ENCODE assay signal across 13 mouse cellular contexts in genomic region chr13:41644591-41645482, GRCm38 (mm10). TPM values are rescaled to one million over a fixed set of nuclear protein-coding genes. Genes with fewer than 3 reads are reported as not detected.
A peak's percentile ranks its signal among the peaks of the same experiment; 100 is the strongest.
DNase-seq lines count a peak whose midpoint lies in the region; ATAC-seq and TF ChIP-seq lines count a peak whose summit lies in the region.
"Had no signal": no experiment of that assay in that cellular context is flagged by ENCODE, and none has a peak within 500 bp of the region (broad histone marks: within the 10 kb centered on the region; RNA-seq: fewer than 3 reads in every experiment).

No protein-coding gene starts in this region.

- intact Hi-C loops in heart, postnatal 25 days (cut with DNase I), result loop anchor here (5.0 to 10.0 kb wide), 2 partner anchors 410 to 657 kb away; partner anchors contain the start of genes Edn1 and Hivep1

- TF ChIP-seq CTCF in kidney, postnatal 0 days (IDR thresholded peaks at IDR 0.05; ENCODE audit: low read depth), result no peak

- H3K4me2 ChIP-seq in heart, embryonic 12.5 days, result no peak overlapping the region
- H3K4me2 ChIP-seq in kidney, postnatal 0 days (ENCODE audit: low read length), result no peak overlapping the region
- no peak overlapping the region for H3K4me2 ChIP-seq in midbrain, embryonic 12.5 days (replicated peaks)
- no peak overlapping the region for H3K4me2 ChIP-seq in midbrain, embryonic 15.5 days
- H3K4me2 ChIP-seq in stomach, embryonic 16.5 days (ENCODE audit: low read depth, low read length), result no peak overlapping the region

- WGBS in heart, embryonic 12.5 days, result 56% methylated on average over 10 of the region's 10 CpGs
- WGBS in kidney, postnatal 0 days, result 47% methylated on average over 10 of the region's 10 CpGs
- 59% methylated on average over 10 of the region's 10 CpGs for WGBS in midbrain, embryonic 12.5 days
- WGBS in midbrain, embryonic 15.5 days, result 52% methylated on average over 10 of the region's 10 CpGs
- WGBS in stomach, embryonic 16.5 days, result 42% methylated on average over 10 of the region's 10 CpGs

- no peaks in the 10 kb centered on the region for H3K9me3 ChIP-seq in heart, embryonic 12.5 days (replicated peaks)
- no peaks in the 10 kb centered on the region for H3K9me3 ChIP-seq in kidney, postnatal 0 days (replicated peaks; ENCODE audit: low read length)
- no peaks in the 10 kb centered on the region for H3K9me3 ChIP-seq in midbrain, embryonic 12.5 days
- H3K9me3 ChIP-seq in midbrain, embryonic 15.5 days, result no peaks in the 10 kb centered on the region
- H3K9me3 ChIP-seq in stomach, embryonic 16.5 days (replicated peaks; ENCODE audit: control insufficient read depth, low read length), result no peaks in the 10 kb centered on the region

- no peak for ATAC-seq in heart, embryonic 12.5 days (ENCODE audit: insufficient number of reproducible peaks, low FRiP score)
- ATAC-seq in kidney, postnatal 0 days (replicated peaks; ENCODE audit: low FRiP score, low read depth), result no peak
- ATAC-seq in midbrain, embryonic 12.5 days (ENCODE audit: low FRiP score, low read depth), result no peak
- ATAC-seq in midbrain, embryonic 15.5 days (replicated peaks), result no peak
- peak; percentile 80 for ATAC-seq in stomach, embryonic 16.5 days (ENCODE audit: insufficient read depth, low FRiP score)

- H3K36me3 ChIP-seq in heart, embryonic 12.5 days, result no peaks in the 10 kb centered on the region
- H3K36me3 ChIP-seq in kidney, postnatal 0 days (ENCODE audit: insufficient read depth, low read length), result no peaks in the 10 kb centered on the region
- H3K36me3 ChIP-seq in midbrain, embryonic 12.5 days, result no peaks in the 10 kb centered on the region
- H3K36me3 ChIP-seq in midbrain, embryonic 15.5 days (replicated peaks), result no peaks in the 10 kb centered on the region
- no peaks in the 10 kb centered on the region for H3K36me3 ChIP-seq in stomach, embryonic 16.5 days (ENCODE audit: control insufficient read depth, insufficient read depth, low read length)

- no peak for DNase-seq in heart, postnatal 25 days (ENCODE audit: low spot score)
- DNase-seq in kidney, postnatal 0 days (ENCODE audit: low spot score), result peak; percentile 28
- DNase-seq in kidney, postnatal 25 days, result no peak
- no peak for DNase-seq in yolk sac, embryonic 10.5 days (ENCODE audit: low spot score)
- DNase-seq: adrenal gland, postnatal 14 days; cerebellum, postnatal 10 days; liver; right cerebral cortex, postnatal 25 days had no signal

- no peaks in the 10 kb centered on the region for H3K27me3 ChIP-seq in heart, embryonic 12.5 days (replicated peaks)
- no peaks in the 10 kb centered on the region for H3K27me3 ChIP-seq in kidney, postnatal 0 days (ENCODE audit: insufficient read depth, low read length)
- no peaks in the 10 kb centered on the region for H3K27me3 ChIP-seq in midbrain, embryonic 12.5 days
- no peaks in the 10 kb centered on the region for H3K27me3 ChIP-seq in midbrain, embryonic 15.5 days (replicated peaks)
- no peaks in the 10 kb centered on the region for H3K27me3 ChIP-seq in stomach, embryonic 16.5 days (ENCODE audit: control insufficient read depth, insufficient read depth, low read length)

- peaks cover 42% of the 10 kb centered on the region for H3K4me1 ChIP-seq in heart, embryonic 12.5 days (replicated peaks)
- peaks cover 11% of the 10 kb centered on the region for H3K4me1 ChIP-seq in kidney, postnatal 0 days (replicated peaks; ENCODE audit: insufficient read depth, low read length)
- peaks cover 17% of the 10 kb centered on the region for H3K4me1 ChIP-seq in midbrain, embryonic 12.5 days
- H3K4me1 ChIP-seq in midbrain, embryonic 15.5 days, result 0 out of 2 replicates have a peak, but pooled peaks cover 3% of the 10 kb centered on the region
- H3K4me1 ChIP-seq in stomach, embryonic 16.5 days (ENCODE audit: control insufficient read depth, insufficient read depth, low read length), result peaks cover 13% of the 10 kb centered on the region; the same call in 1 of the 2 replicates

- H3K4me3 ChIP-seq in heart, embryonic 12.5 days, result no peak overlapping the region
- H3K4me3 ChIP-seq in kidney, postnatal 0 days (replicated peaks; ENCODE audit: low read depth, low read length), result no peak overlapping the region
- no peak overlapping the region for H3K4me3 ChIP-seq in midbrain, embryonic 12.5 days
- H3K4me3 ChIP-seq in midbrain, embryonic 15.5 days, result no peak overlapping the region
- H3K4me3 ChIP-seq in stomach, embryonic 16.5 days (replicated peaks; ENCODE audit: low read length), result no peak overlapping the region
- H3K4me3 ChIP-seq: myocyte had no signal

- H3K27ac ChIP-seq in heart, embryonic 12.5 days (ENCODE audit: poor library complexity, severe bottlenecking), result peak overlapping the region; percentile 99
- H3K27ac ChIP-seq in kidney, postnatal 0 days, result peak overlapping the region; percentile 75; the same call in 1 of the 2 replicates
- peak overlapping the region; percentile 0; the same call in 1 of the 2 replicates for H3K27ac ChIP-seq in midbrain, embryonic 12.5 days (replicated peaks)
- H3K27ac ChIP-seq in midbrain, embryonic 15.5 days, result no peak overlapping the region
- peak overlapping the region; percentile 67 for H3K27ac ChIP-seq in stomach, embryonic 16.5 days (ENCODE audit: low read length)

- no peak overlapping the region for H3K9ac ChIP-seq in heart, embryonic 12.5 days
- no peak overlapping the region for H3K9ac ChIP-seq in kidney, postnatal 0 days (ENCODE audit: low read depth, low read length)
- no peak overlapping the region for H3K9ac ChIP-seq in midbrain, embryonic 12.5 days (replicated peaks)
- H3K9ac ChIP-seq in midbrain, embryonic 15.5 days, result no peak overlapping the region
- no peak overlapping the region for H3K9ac ChIP-seq in stomach, embryonic 16.5 days (ENCODE audit: low read length)

RNA-seq across cellular contexts. Expression of gene Tmem170b, which starts 39.1 kb away (rescaled TPM):
- 17.8 and 18.2 TPM in 2 replicates for polyA plus RNA-seq in heart, embryonic 12.5 days (2016; fragmentation: Nextera tagmentation; extraction: Ambion mirVana)
- total RNA-seq in heart, postnatal 25 days (2021), result 10 to 100 TPM; 20.4 to 21.5 TPM
- polyA plus RNA-seq in kidney, postnatal 0 days (2015; fragmentation: Nextera tagmentation; extraction: Ambion mirVana), result 6.8 and 7.0 TPM in 2 replicates
- polyA plus RNA-seq in midbrain, embryonic 12.5 days (2016; fragmentation: Nextera tagmentation; extraction: Ambion mirVana), result 26.6 and 29.4 TPM in 2 replicates
- 48.7 and 51.5 TPM in 2 replicates for polyA plus RNA-seq in midbrain, embryonic 15.5 days (2015; fragmentation: Nextera tagmentation; extraction: Ambion mirVana)
- 9.4 and 10.1 TPM in 2 replicates for polyA plus RNA-seq in stomach, embryonic 16.5 days (2015; fragmentation: Nextera tagmentation; extraction: Ambion mirVana)
